Mouse (Mus musculus): Measurements from ENCODE around the gene Eya2.
A peak's percentile ranks its signal among the peaks of the same experiment; 100 is the strongest.

Eya2 gene

DNA sequence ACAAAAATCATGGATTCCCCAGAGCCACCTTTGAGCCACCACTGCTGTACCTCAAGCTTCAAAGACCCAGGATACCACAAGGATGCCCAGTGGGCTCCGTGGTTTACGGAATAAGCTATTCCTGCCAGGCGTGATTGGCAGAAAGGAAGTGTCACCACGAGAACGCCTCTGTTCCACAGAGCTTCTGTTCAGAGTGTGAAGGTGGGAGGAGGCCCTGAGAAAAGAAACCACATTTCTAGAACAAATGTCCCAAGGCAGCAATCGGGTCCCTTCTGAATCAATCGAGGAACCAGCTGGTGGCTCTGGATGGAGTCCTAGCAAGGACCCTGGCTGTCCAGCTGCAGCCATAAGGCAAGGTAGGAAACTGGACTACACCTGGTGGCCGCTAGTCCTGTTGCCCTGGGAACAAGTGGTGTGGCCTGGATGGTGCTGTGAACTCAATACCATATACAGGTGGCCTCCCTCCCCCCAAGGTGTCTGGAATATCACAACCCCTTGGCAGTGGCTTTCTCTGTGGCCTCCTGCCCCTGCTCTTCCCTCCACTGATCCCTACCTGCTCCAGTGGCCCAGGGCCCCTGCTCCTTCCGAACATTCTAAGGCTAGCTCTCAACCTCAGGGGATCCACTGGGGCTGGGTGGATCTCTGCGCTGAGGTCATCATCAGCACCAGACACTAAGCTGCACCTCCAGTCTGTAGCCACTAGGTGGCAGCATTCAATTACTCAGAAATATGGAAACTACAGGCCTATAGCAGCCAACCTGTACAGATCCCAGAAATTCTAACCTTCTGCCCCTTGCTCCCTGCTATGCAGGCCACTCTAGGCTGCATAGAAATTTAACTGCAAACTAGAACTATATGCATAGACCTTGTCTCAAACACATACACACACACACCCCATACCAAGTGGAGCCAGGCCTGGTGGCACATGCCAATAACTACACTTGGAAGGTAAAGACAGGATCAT is 224.4 kb downstream of the Eya2 start:
- peak; percentile 86 for DNase-seq (ENCODE audit: low spot score)

DNA sequence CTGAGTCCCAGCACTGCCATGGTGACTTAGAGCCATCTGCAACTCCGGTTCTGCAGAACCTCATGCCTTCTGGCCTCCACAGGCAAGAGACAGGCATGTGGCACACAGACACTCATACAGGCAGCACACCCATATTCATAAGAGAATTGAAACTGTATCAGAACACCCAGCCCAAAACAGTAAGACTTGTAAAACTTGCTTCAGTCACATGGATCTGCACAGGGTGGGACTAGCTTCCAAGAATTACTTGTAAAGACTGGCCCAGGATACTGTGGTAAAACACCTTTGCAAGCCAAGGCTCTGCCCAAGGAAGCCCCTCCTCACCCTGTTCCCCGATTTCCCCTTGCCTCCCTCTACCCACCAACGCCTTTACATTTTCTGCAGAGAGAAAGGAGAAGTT is 225.2 kb downstream of the Eya2 start:
- DNase-seq (ENCODE audit: low spot score) = no peak

DNA sequence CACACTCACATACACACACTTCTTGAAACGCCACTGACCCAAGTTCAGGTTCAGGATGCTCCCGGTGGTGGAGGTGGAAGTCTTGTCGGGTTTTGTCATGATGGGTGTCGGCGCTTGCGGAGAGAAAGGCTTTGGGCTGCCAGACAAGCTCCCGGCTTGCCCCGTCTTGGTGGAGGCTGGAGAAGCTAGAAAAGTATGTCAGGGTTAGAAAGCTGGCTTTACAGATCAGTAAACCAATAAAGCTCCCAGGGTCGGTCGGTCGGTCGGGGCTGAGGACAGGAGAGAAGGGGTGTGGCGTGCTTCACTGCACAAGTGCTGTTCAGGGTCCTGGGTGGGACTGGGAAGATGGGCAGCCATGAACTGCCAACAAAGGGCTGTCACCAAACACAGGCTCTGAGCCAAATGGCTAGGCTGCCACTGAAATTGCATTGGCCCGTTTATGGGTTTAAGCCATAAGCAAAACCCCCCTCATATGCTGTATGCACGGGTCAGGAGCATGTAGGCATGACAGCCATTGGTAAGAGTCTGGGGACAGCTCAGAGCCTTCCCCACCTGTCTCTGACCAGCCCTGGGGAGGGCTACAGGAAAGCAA is 225.8 kb downstream of the Eya2 start:
- no peak for DNase-seq (ENCODE audit: low spot score)

All from MN1 (cell line).